8 mouse cellular contexts compared by ENCODE assay signal in the genomic region with DNA sequence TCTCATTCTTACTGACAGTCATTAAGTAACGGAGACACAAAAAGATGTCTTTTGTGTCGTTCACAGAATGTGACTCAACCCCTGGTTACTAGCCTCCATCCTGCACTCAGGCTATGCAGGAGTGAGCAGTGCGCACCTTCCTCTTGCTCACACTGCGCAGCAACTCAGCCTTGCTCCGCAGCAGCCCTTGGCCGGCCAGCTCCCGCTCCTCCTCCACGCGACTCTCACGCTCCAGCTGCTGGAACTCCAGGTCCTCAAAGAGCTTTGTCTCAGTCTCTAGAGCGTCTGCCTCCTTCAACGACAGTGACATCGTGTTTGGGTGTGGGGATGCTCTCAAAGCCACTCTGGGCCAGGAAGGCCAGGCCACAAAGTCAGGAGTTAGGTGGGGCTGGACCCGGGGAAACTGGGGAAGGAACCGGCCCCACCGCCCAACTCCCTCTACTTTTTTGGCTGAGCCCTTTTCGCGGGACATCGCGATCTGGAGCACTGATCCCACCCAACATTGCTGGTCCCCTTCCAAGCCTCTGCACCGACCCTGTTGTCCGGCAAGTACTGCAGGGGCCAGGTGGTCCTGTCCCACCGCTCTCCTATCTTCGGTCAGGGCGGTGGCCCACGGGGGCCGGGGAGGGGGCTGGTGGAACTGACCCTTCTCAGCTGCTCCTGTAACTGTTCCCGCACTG. TPM values are rescaled to one million over a fixed set of nuclear protein-coding genes. Genes with fewer than 3 reads are reported as not detected.
A peak's percentile ranks its signal among the peaks of the same experiment; 100 is the strongest.
DNase-seq lines count a peak whose midpoint lies in the region; ATAC-seq and TF ChIP-seq lines count a peak whose summit lies in the region.

No protein-coding gene starts in this region.

- no peaks in the 10 kb centered on the region for H3K27me3 ChIP-seq in kidney, postnatal 0 days (ENCODE audit: insufficient read depth, low read length)
- no peaks in the 10 kb centered on the region for H3K27me3 ChIP-seq in embryonic facial prominence, embryonic 13.5 days
- no peaks in the 10 kb centered on the region for H3K27me3 ChIP-seq in hindbrain, embryonic 14.5 days (ENCODE audit: control insufficient read depth, insufficient read depth, low read length)
- no peaks in the 10 kb centered on the region for H3K27me3 ChIP-seq in midbrain, embryonic 14.5 days (ENCODE audit: control insufficient read depth, insufficient read depth, low read length)

- 0 out of 2 replicates have a peak, but pooled peaks cover 4% of the 10 kb centered on the region for H3K4me1 ChIP-seq in kidney, postnatal 0 days (replicated peaks; ENCODE audit: insufficient read depth, low read length)
- peaks cover 27% of the 10 kb centered on the region for H3K4me1 ChIP-seq in embryonic facial prominence, embryonic 13.5 days
- peaks cover 15% of the 10 kb centered on the region for H3K4me1 ChIP-seq in hindbrain, embryonic 14.5 days (replicated peaks; ENCODE audit: control insufficient read depth, insufficient read depth, low read length)
- peaks cover 16% of the 10 kb centered on the region for H3K4me1 ChIP-seq in midbrain, embryonic 14.5 days (ENCODE audit: control insufficient read depth, insufficient read depth, low read length)

- DNase-seq in kidney, postnatal 0 days (ENCODE audit: low spot score) = peak; percentile 37
- no peak for DNase-seq in kidney, postnatal 25 days
- no peak for DNase-seq in hindbrain, embryonic 14.5 days (ENCODE audit: low spot score)
- DNase-seq in midbrain, embryonic 14.5 days = peak; percentile 31
- no peak for DNase-seq in MN1 (ENCODE audit: low spot score)
- no peak for DNase-seq in cerebellum, postnatal 25 days
- DNase-seq in thymus, postnatal 10 days (ENCODE audit: low spot score in 2 of 2) = no peak

- peaks cover 22% of the 10 kb centered on the region for H3K36me3 ChIP-seq in kidney, postnatal 0 days (ENCODE audit: insufficient read depth, low read length)
- H3K36me3 ChIP-seq in embryonic facial prominence, embryonic 13.5 days = peaks cover 75% of the 10 kb centered on the region
- H3K36me3 ChIP-seq in hindbrain, embryonic 14.5 days (replicated peaks; ENCODE audit: control insufficient read depth, insufficient read depth) = peaks cover 80% of the 10 kb centered on the region
- peaks cover 76% of the 10 kb centered on the region for H3K36me3 ChIP-seq in midbrain, embryonic 14.5 days (ENCODE audit: control insufficient read depth, insufficient read depth, low read length)

- no peak for TF ChIP-seq CTCF in kidney, postnatal 0 days (IDR thresholded peaks at IDR 0.05; ENCODE audit: low read depth)

- H3K4me2 ChIP-seq in kidney, postnatal 0 days (ENCODE audit: low read length) = peak overlapping the region; percentile 63
- peak overlapping the region; percentile 72 for H3K4me2 ChIP-seq in embryonic facial prominence, embryonic 13.5 days
- peak overlapping the region; percentile 49 for H3K4me2 ChIP-seq in hindbrain, embryonic 14.5 days (replicated peaks)
- H3K4me2 ChIP-seq in midbrain, embryonic 14.5 days (ENCODE audit: low read length) = peak overlapping the region; percentile 48

- no peaks in the 10 kb centered on the region for H3K9me3 ChIP-seq in kidney, postnatal 0 days (replicated peaks; ENCODE audit: low read length)
- no peaks in the 10 kb centered on the region for H3K9me3 ChIP-seq in embryonic facial prominence, embryonic 13.5 days
- H3K9me3 ChIP-seq in hindbrain, embryonic 14.5 days (ENCODE audit: control insufficient read depth, low read length) = no peaks in the 10 kb centered on the region
- no peaks in the 10 kb centered on the region for H3K9me3 ChIP-seq in midbrain, embryonic 14.5 days (ENCODE audit: control insufficient read depth, low read length)

- ATAC-seq in kidney, postnatal 0 days (replicated peaks; ENCODE audit: low FRiP score, low read depth) = no peak; the same call in 1 of the 2 replicates
- no peak; the same call in 1 of the 2 replicates for ATAC-seq in embryonic facial prominence, embryonic 13.5 days (ENCODE audit: insufficient number of reproducible peaks, insufficient read depth, low FRiP score, low TSS enrichment, low read depth)
- ATAC-seq in hindbrain, embryonic 14.5 days (ENCODE audit: low FRiP score) = 0 out of 2 replicates have a peak, but pooled peaks have one; percentile 5
- 0 out of 2 replicates have a peak, but pooled peaks have one; percentile 15 for ATAC-seq in midbrain, embryonic 14.5 days (ENCODE audit: low FRiP score, low TSS enrichment)

- H3K27ac ChIP-seq in kidney, postnatal 0 days = no peak overlapping the region
- peak overlapping the region; percentile 80 for H3K27ac ChIP-seq in embryonic facial prominence, embryonic 13.5 days
- H3K27ac ChIP-seq in hindbrain, embryonic 14.5 days = no peak overlapping the region
- no peak overlapping the region for H3K27ac ChIP-seq in midbrain, embryonic 14.5 days (replicated peaks; ENCODE audit: low read depth, low read length)

- WGBS in kidney, postnatal 0 days = 19% methylated on average over 28 of the region's 28 CpGs
- WGBS in embryonic facial prominence, embryonic 13.5 days = 24% methylated on average over 28 of the region's 28 CpGs
- 21% methylated on average over 28 of the region's 28 CpGs for WGBS in hindbrain, embryonic 14.5 days
- WGBS in midbrain, embryonic 14.5 days = 16% methylated on average over 28 of the region's 28 CpGs

- peak overlapping the region; percentile 14; the same call in 1 of the 2 replicates for H3K9ac ChIP-seq in kidney, postnatal 0 days (ENCODE audit: low read depth, low read length)
- H3K9ac ChIP-seq in embryonic facial prominence, embryonic 13.5 days = peak overlapping the region; percentile 72
- peak overlapping the region; percentile 35 for H3K9ac ChIP-seq in hindbrain, embryonic 14.5 days
- H3K9ac ChIP-seq in midbrain, embryonic 14.5 days (replicated peaks; ENCODE audit: low read length) = peak overlapping the region; percentile 37; the same call in 1 of the 2 replicates

- H3K4me3 ChIP-seq in kidney, postnatal 0 days (replicated peaks; ENCODE audit: low read depth, low read length) = peak overlapping the region; percentile 26
- H3K4me3 ChIP-seq in embryonic facial prominence, embryonic 13.5 days = peak overlapping the region; percentile 45
- H3K4me3 ChIP-seq in hindbrain, embryonic 14.5 days (replicated peaks; ENCODE audit: low read length) = peak overlapping the region; percentile 15; the same call in 1 of the 2 replicates
- peak overlapping the region; percentile 24 for H3K4me3 ChIP-seq in midbrain, embryonic 14.5 days (replicated peaks; ENCODE audit: low read depth, low read length)

RNA-seq across cellular contexts. Expression of a gene that starts 27.1 kb away (rescaled TPM):
- polyA plus RNA-seq in kidney, postnatal 0 days (2015; fragmentation: Nextera tagmentation; extraction: Ambion mirVana) = 24.2 and 24.4 TPM in 2 replicates
- 37.9 and 38.0 TPM in 2 replicates for polyA plus RNA-seq in embryonic facial prominence, embryonic 13.5 days (2015; fragmentation: Nextera tagmentation; extraction: Ambion mirVana)
- polyA plus RNA-seq in hindbrain, embryonic 14.5 days (2014; fragmentation: Nextera tagmentation; extraction: Ambion mirVana) = 41.9 and 46.4 TPM in 2 replicates
- polyA plus RNA-seq in midbrain, embryonic 14.5 days (2014; fragmentation: Nextera tagmentation; extraction: Ambion mirVana) = 46.7 and 51.1 TPM in 2 replicates

RNA-seq across cellular contexts. Expression of a gene that starts 34.9 kb away (rescaled TPM):
- 1.5 and 2.2 TPM in 2 replicates for polyA plus RNA-seq in kidney, postnatal 0 days (2015; fragmentation: Nextera tagmentation; extraction: Ambion mirVana)
- polyA plus RNA-seq in embryonic facial prominence, embryonic 13.5 days (2015; fragmentation: Nextera tagmentation; extraction: Ambion mirVana) = 0.73 TPM in 1 of 2 replicates, not detected in the other
- not detected in 2 replicates for polyA plus RNA-seq in hindbrain, embryonic 14.5 days (2014; fragmentation: Nextera tagmentation; extraction: Ambion mirVana)
- not detected in 2 replicates for polyA plus RNA-seq in midbrain, embryonic 14.5 days (2014; fragmentation: Nextera tagmentation; extraction: Ambion mirVana)

RNA-seq across cellular contexts. Expression of a gene that starts 59.8 kb away (rescaled TPM):
- 135 and 149 TPM in 2 replicates for polyA plus RNA-seq in kidney, postnatal 0 days (2015; fragmentation: Nextera tagmentation; extraction: Ambion mirVana)
- polyA plus RNA-seq in embryonic facial prominence, embryonic 13.5 days (2015; fragmentation: Nextera tagmentation; extraction: Ambion mirVana) = 192 and 213 TPM in 2 replicates
- 148 and 169 TPM in 2 replicates for polyA plus RNA-seq in hindbrain, embryonic 14.5 days (2014; fragmentation: Nextera tagmentation; extraction: Ambion mirVana)
- 99.8 and 160 TPM in 2 replicates for polyA plus RNA-seq in midbrain, embryonic 14.5 days (2014; fragmentation: Nextera tagmentation; extraction: Ambion mirVana)

RNA-seq across cellular contexts. Expression of a gene that starts 59.8 kb away (rescaled TPM):
- polyA plus RNA-seq in kidney, postnatal 0 days (2015; fragmentation: Nextera tagmentation; extraction: Ambion mirVana) = 98.3 and 109 TPM in 2 replicates
- 137 and 149 TPM in 2 replicates for polyA plus RNA-seq in embryonic facial prominence, embryonic 13.5 days (2015; fragmentation: Nextera tagmentation; extraction: Ambion mirVana)
- 141 and 158 TPM in 2 replicates for polyA plus RNA-seq in hindbrain, embryonic 14.5 days (2014; fragmentation: Nextera tagmentation; extraction: Ambion mirVana)
- 187 and 211 TPM in 2 replicates for polyA plus RNA-seq in midbrain, embryonic 14.5 days (2014; fragmentation: Nextera tagmentation; extraction: Ambion mirVana)

Comparison
In these comparisons a context has a peak if more than half of its experiments do, and no peak if none do; other contexts are left out.
1. DNase-seq: peak in kidney, postnatal 0 days (single experiment) and midbrain, embryonic 14.5 days (single experiment); none in kidney, postnatal 25 days (0 of 2), hindbrain, embryonic 14.5 days (single experiment), MN1 (single experiment), cerebellum, postnatal 25 days (0 of 2) and thymus, postnatal 10 days (0 of 2).
2. ATAC-seq: peak in hindbrain, embryonic 14.5 days (single experiment) and midbrain, embryonic 14.5 days (single experiment); none in kidney, postnatal 0 days (single experiment) and embryonic facial prominence, embryonic 13.5 days (single experiment).
3. H3K9ac ChIP-seq: peak in every context shown above with its lines; median percentile 72 in embryonic facial prominence, embryonic 13.5 days; 37 in midbrain, embryonic 14.5 days; 35 in hindbrain, embryonic 14.5 days; 14 in kidney, postnatal 0 days.
4. Peak in every context shown above with its lines, with median percentiles within 50 percentile points of each other: H3K4me2 ChIP-seq and H3K4me3 ChIP-seq.